Comparison of ENCODE assay signal across 8 mouse cellular contexts in genomic region chr7:79810611-79811506, GRCm38 (mm10). TPM values are rescaled to one million over a fixed set of nuclear protein-coding genes. Genes with fewer than 3 reads are reported as not detected.
DNase-seq lines count a peak whose midpoint lies in the region; ATAC-seq and TF ChIP-seq lines count a peak whose summit lies in the region.

Mesp2 (plus strand) TSS chr7:79810727.

- H3K9ac ChIP-seq in forebrain, postnatal 0 days, result peak within 1 kb of the TSS; percentile 57
- peak within 1 kb of the TSS; percentile 55 for H3K9ac ChIP-seq in neural tube, embryonic 15.5 days (replicated peaks)
- peak within 1 kb of the TSS; percentile 50; the same call in 1 of the 2 replicates for H3K9ac ChIP-seq in stomach, postnatal 0 days (ENCODE audit: low read length)

- H3K27ac ChIP-seq in forebrain, postnatal 0 days (ENCODE audit: low read depth, low read length), result no peak within 1 kb of the TSS
- peak within 1 kb of the TSS; percentile 32 for H3K27ac ChIP-seq in layer of hippocampus, adult 2 months
- H3K27ac ChIP-seq in neural tube, embryonic 15.5 days (replicated peaks), result no peak within 1 kb of the TSS
- no peak within 1 kb of the TSS for H3K27ac ChIP-seq in stomach, postnatal 0 days (replicated peaks)

- TF ChIP-seq CTCF in brain, embryonic 14.5 days (IDR thresholded peaks at IDR 0.05; ENCODE audit: borderline replicate concordance, extremely low read depth, insufficient read depth, insufficient read length), result no peak
- TF ChIP-seq CTCF in forebrain, postnatal 0 days (IDR thresholded peaks at IDR 0.05; ENCODE audit: low read depth), result peak; percentile 36
- peak; percentile 33 for TF ChIP-seq CTCF in layer of hippocampus, adult 2 months (conservative IDR thresholded peaks at IDR 0.05)
- no peak for TF ChIP-seq CTCF in lung, adult 2 months (IDR thresholded peaks at IDR 0.05; ENCODE audit: insufficient read depth, low read length)
- TF ChIP-seq CTCF in stomach, postnatal 0 days (IDR thresholded peaks at IDR 0.05; ENCODE audit: low read depth), result no peak

- H3K36me3 ChIP-seq in forebrain, postnatal 0 days (ENCODE audit: insufficient read depth), result no peaks in the 10 kb centered on the region
- no peaks in the 10 kb centered on the region for H3K36me3 ChIP-seq in neural tube, embryonic 15.5 days
- no peaks in the 10 kb centered on the region for H3K36me3 ChIP-seq in stomach, postnatal 0 days (ENCODE audit: control insufficient read depth, insufficient read depth, low read length)

- ATAC-seq in forebrain, postnatal 0 days, result peak; percentile 83
- ATAC-seq in hematopoietic stem cell, adult 5-6 weeks (replicated peaks in 1 of 2; ENCODE audit: insufficient read depth in 1 of 2, low FRiP score in 2 of 2, low TSS enrichment in 1 of 2, low read depth in 1 of 2, poor library complexity in 2 of 2, severe bottlenecking in 2 of 2), result peak; percentile 12 to 51; a peak in 3 of 4 replicates
- peak; percentile 69 for ATAC-seq in neural tube, embryonic 15.5 days (ENCODE audit: low FRiP score)
- ATAC-seq in stomach, postnatal 0 days (ENCODE audit: low FRiP score, low TSS enrichment), result peak; percentile 80

- WGBS in forebrain, postnatal 0 days, result 21% methylated on average over 71 of the region's 71 CpGs
- 14% methylated on average over 71 of the region's 71 CpGs for WGBS in lung, adult 2 months
- WGBS in neural tube, embryonic 15.5 days, result 20% methylated on average over 71 of the region's 71 CpGs
- 13% methylated on average over 66 of the region's 71 CpGs for WGBS in stomach, postnatal 0 days

- no peak for TF ChIP-seq EP300 in stomach, postnatal 0 days (optimal IDR thresholded peaks at IDR 0.05)

- no peaks in the 10 kb centered on the region for H3K9me3 ChIP-seq in forebrain, postnatal 0 days (ENCODE audit: low read length)
- H3K9me3 ChIP-seq in neural tube, embryonic 15.5 days (replicated peaks), result no peaks in the 10 kb centered on the region
- H3K9me3 ChIP-seq in stomach, postnatal 0 days (ENCODE audit: control insufficient read depth, low read length), result no peaks in the 10 kb centered on the region

- H3K4me3 ChIP-seq in forebrain, postnatal 0 days (ENCODE audit: low read depth, low read length), result peak within 1 kb of the TSS; percentile 38
- H3K4me3 ChIP-seq in layer of hippocampus, adult 2 months, result peak within 1 kb of the TSS; percentile 51
- no peak within 1 kb of the TSS for H3K4me3 ChIP-seq in lung, adult 2 months (replicated peaks; ENCODE audit: extremely low read depth, low read depth, low read length)
- peak within 1 kb of the TSS; percentile 33 for H3K4me3 ChIP-seq in neural tube, embryonic 15.5 days (replicated peaks)
- peak within 1 kb of the TSS; percentile 16; the same call in 1 of the 2 replicates for H3K4me3 ChIP-seq in stomach, postnatal 0 days (ENCODE audit: low read depth, low read length)

- peak; percentile 29; the same call in 1 of the 2 replicates for TF ChIP-seq POLR2A in brain, embryonic 14.5 days (IDR thresholded peaks at IDR 0.05; ENCODE audit: borderline replicate concordance, extremely low read depth, insufficient read depth, insufficient read length, poor library complexity, severe bottlenecking)
- TF ChIP-seq POLR2A in lung, adult 2 months (IDR thresholded peaks at IDR 0.05; ENCODE audit: borderline replicate concordance, extremely low read depth, low read depth, low read length), result no peak

- no peaks in the 10 kb centered on the region for H3K27me3 ChIP-seq in forebrain, postnatal 0 days (ENCODE audit: insufficient read depth, low read length)
- peaks cover 13% of the 10 kb centered on the region; the same call in 1 of the 2 replicates for H3K27me3 ChIP-seq in neural tube, embryonic 15.5 days (replicated peaks)
- H3K27me3 ChIP-seq in stomach, postnatal 0 days (ENCODE audit: control insufficient read depth, insufficient read depth, low read length), result no peaks in the 10 kb centered on the region

- H3K4me1 ChIP-seq in forebrain, postnatal 0 days (ENCODE audit: insufficient read depth), result no peaks in the 10 kb centered on the region; the same call in 1 of the 2 replicates
- peaks cover 2% of the 10 kb centered on the region; the same call in 1 of the 2 replicates for H3K4me1 ChIP-seq in lung, adult 2 months (ENCODE audit: control insufficient read depth, insufficient read depth, low read length)
- peaks cover 9% of the 10 kb centered on the region for H3K4me1 ChIP-seq in neural tube, embryonic 15.5 days
- no peaks in the 10 kb centered on the region for H3K4me1 ChIP-seq in stomach, postnatal 0 days (replicated peaks; ENCODE audit: control insufficient read depth, insufficient read depth)

- H3K4me2 ChIP-seq in forebrain, postnatal 0 days (ENCODE audit: low read depth), result peak within 1 kb of the TSS; percentile 54
- peak within 1 kb of the TSS; percentile 58 for H3K4me2 ChIP-seq in neural tube, embryonic 15.5 days
- peak within 1 kb of the TSS; percentile 54 for H3K4me2 ChIP-seq in stomach, postnatal 0 days (replicated peaks; ENCODE audit: low read depth)

- DNase-seq in CD4-positive helper T cell, adult 2 months (ENCODE audit: low read depth, low spot score), result peak; percentile 80
- peak; percentile 88 for DNase-seq in brain, embryonic 14.5 days (ENCODE audit: low read depth)
- DNase-seq in forebrain, postnatal 0 days, result peak; percentile 90
- DNase-seq in layer of hippocampus, adult 2 months (ENCODE audit: low spot score in 2 of 2), result peak; percentile 44 to 72
- DNase-seq in lung, adult 2 months, result peak; percentile 69
- peak; percentile 83 for DNase-seq in stomach, postnatal 0 days (ENCODE audit: low spot score)

RNA-seq across cellular contexts. Expression of gene Mesp2, which starts in this region (rescaled TPM):
- polyA plus RNA-seq in brain, embryonic 14.5 days (2012; rRNA removed), result 1.2 and 1.9 TPM in 2 replicates
- 0.77 and 1.00 TPM in 2 replicates for total RNA-seq in forebrain, postnatal 0 days (2014; rRNA removed)
- 2.1 TPM in 2 replicates for polyA plus RNA-seq in forebrain, postnatal 0 days (2015; fragmentation: Nextera tagmentation; extraction: Ambion mirVana)
- total RNA-seq in hematopoietic stem cell, adult 5-6 weeks (2017), result 0.63 TPM in 1 of 2 replicates, not detected in the other
- 1 to 10 TPM; 1.4 to 2.1 TPM for total RNA-seq in layer of hippocampus, adult 2 months (2021)
- 7.6 and 8.6 TPM in 2 replicates for polyA plus RNA-seq in lung, adult 2 months (2012; rRNA removed)
- polyA plus RNA-seq in neural tube, embryonic 15.5 days (2015; fragmentation: Nextera tagmentation; extraction: Ambion mirVana), result 1.2 and 1.6 TPM in 2 replicates
- polyA plus RNA-seq in stomach, postnatal 0 days (2015; fragmentation: Nextera tagmentation; extraction: Ambion mirVana), result 1.5 and 2.5 TPM in 2 replicates

Comparison
In these comparisons a context has a peak if more than half of its experiments do, and no peak if none do; other contexts are left out.
1. Peak in ATAC-seq in hematopoietic stem cell, adult 5-6 weeks; RNA of the gene not detected or under 1 TPM.
2. CTCF ChIP-seq: peak in forebrain, postnatal 0 days (single experiment) and layer of hippocampus, adult 2 months (single experiment); none in brain, embryonic 14.5 days (single experiment), lung, adult 2 months (single experiment) and stomach, postnatal 0 days (single experiment).
3. ATAC-seq: peak in every context shown above with its lines; median percentile 83 in forebrain, postnatal 0 days; 80 in stomach, postnatal 0 days; 69 in neural tube, embryonic 15.5 days; 32 in hematopoietic stem cell, adult 5-6 weeks.
4. Peak in every context shown above with its lines, with median percentiles within 50 percentile points of each other: DNase-seq, H3K4me2 ChIP-seq and H3K9ac ChIP-seq.